Mouse (Mus musculus): Measurements from ENCODE around the gene C1galt1c1.

The C1galt1c1 gene

DNA sequence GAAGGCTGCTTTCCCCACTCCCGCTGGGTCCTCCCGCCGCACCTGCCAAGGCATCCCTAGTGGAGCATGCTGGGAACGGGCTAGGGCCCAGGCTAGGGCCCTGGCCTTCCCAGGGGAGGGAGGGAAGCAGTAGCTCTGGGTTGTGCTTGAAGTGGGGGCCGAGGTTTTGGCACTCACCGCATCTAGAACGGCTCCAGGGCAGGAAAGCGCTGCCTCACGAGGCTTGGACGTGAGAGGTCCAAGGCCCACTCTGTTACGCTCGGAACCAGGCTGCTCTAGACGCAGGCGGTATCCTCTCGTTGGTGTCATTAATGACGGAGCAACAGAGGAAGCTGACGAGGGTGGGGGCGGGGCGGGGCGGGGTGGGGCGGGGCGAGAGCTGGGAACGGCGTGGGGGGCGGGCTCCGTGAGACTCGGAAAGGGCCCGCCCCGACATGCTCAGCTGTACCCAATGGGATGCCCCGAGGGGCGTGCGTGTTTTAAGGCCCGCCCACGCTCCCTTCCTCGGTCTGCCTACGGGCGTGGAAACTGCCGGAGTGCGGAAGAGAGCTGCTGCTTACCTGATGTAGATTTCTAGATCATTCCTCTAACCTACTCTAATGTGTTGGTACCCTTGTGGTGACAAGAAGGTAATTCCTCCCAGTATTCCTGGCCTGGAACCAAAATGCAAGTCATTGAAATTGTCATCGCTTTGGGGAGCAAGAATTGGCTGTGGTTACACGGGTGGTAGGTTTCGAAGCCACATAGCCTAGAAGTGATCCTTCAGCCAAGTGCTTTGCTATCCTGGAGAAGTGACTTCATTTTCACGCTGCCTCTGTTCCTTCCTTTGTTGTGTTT lies at the start of gene C1galt1c1:
TSS of gene C1galt1c1 (minus strand) at position 287 of the 837 bp plus-strand sequence.
- peak; percentile 91 to 94 for DNase-seq

DNA sequence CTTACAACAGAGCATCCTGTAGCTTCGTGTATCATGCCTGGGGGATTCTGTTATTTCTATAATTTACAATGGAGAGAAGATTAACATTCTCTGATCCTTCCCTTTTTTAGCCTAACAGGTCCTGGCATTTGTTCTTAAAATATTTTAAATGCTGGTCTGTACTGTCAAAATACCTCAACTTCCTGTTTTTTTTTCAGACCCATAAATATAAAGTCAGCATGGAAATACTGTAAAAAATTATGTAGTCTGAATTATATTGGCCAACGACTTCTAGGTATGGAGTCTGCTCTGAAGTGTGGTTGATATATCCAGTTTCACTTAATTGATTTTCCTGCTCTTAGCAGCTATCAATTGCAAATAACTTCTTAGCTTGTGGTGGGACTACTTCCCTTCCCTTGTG lies 47.1 kb upstream of the C1galt1c1 start:
- no peak for DNase-seq

DNA sequence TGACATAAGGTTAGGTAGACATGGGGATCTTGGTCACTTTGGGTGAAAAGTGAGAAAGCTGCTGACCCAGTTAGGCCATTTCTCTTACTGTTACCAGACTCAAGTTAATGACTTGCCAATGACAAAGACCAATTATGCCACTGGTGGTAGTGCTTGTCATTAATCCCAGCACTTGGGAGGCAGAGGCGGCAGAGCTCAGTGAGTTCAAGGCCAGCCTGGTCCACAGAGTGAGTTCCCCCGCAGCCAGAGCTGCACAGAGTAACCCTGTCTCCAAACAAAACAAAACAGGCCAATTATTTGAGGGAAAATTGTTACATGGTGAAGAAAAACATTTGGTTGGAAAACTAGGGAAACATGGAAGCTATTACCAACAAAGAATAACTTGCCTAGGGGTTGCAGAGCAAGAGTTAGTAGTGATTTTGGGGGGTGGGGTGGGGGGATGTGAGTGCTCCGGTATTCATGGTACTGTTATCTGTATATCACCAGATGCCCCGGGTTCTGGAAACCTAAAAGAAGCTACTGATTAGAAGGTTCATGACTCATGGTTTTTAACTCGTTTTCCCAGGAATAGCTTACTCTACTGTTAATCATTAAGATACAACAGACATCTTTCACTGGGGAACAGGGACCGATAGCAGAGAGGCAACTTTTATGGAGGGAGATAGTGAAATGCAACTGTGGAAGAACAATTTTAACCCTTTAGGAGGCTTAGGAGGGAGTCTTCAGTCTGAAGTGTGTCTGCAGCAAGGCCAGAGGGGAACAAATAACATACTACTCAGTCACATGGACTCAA lies 34.4 kb upstream of the C1galt1c1 start:
- no peak for DNase-seq

DNA sequence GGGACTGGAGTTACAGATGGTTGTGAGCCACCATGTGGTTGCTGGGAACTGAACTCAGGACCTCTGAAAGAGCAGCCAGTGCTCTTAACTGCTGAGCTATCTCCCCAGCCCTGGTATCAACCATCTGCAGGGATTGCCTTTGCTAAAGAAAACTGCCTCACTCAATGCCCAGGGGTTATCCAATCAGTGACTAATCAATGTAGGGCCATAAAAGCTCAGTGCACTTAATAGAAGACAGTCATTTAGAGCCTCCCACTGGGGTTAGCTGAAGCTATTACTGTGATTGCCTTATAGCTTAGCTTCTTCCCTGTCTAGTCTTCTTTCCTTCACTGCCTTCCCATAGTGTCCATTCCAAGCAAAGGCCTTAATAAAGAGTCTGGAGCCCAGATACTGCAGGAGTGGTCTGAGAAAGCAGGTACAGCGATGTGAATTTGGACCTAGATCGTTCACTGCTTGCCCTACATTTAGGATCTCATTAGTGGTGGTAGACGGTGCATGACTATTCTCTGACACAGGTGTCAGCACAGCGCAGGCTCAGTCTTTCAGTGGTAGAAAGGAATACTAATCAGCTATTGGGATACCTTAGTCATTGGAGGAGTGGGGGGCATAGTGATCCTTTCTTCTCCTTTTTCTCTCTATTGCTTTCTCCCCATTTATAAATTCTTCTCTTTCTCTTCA lies 21.5 kb upstream of the C1galt1c1 start:
- no peak for DNase-seq

DNA sequence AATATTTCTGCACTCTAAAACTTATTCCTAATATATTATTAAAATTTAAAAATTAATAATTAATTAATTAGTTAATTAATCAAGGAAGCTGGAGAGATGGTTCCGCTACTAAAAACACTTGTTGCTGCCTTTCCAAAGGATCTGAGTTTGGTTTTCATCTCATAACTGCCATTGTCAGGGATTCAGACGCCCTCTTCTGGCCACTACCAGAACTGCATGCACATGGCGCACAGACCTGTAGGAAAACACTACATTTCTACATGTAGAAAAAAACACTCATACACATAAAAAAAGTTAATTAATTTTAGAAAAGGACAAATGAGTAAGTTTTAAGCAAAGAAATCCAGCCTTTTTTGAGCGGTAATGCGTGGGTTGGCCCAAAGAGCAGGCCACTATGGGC lies 19.8 kb upstream of the C1galt1c1 start:
- no peak for DNase-seq

DNA sequence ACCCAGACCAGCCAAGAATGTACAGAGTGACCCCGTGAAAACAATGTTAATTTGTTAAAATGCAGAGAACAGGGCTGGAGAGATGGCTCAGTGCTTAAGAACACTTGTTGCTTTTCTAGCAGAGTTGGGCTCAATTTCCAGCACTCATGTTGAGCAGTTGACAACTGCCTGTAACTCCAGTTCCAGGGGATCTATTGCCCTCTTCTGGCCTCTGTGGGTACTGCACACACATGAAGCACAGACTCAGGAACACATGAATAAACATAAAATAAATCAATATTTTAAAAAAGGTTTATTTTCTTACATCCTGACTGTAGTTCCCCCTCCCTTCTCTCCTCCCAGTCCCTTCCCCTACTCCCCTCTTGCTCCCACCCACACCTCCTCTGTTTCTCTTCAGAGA lies 18.3 kb upstream of the C1galt1c1 start:
- no peak for DNase-seq

DNA sequence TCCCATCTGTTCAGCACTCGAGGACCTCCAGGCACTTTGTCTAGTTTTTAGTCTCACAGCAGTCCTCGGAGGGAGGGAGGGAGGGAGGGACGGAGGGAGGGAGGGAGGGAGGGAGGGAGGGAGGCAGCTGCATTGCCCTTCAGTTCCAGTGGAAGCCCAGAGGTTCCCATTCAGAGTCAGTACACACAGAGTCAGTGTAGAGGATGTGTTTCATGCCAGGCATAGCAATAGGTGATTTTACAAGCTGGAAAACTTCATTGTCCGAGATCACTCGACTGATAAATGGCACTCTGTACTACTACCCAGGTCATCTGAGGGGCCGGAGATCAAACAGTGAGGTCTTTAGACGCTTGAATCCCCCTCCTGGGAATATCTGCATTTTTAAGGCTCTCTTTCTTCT lies 16.3 kb upstream of the C1galt1c1 start:
- DNase-seq: no peak

DNA sequence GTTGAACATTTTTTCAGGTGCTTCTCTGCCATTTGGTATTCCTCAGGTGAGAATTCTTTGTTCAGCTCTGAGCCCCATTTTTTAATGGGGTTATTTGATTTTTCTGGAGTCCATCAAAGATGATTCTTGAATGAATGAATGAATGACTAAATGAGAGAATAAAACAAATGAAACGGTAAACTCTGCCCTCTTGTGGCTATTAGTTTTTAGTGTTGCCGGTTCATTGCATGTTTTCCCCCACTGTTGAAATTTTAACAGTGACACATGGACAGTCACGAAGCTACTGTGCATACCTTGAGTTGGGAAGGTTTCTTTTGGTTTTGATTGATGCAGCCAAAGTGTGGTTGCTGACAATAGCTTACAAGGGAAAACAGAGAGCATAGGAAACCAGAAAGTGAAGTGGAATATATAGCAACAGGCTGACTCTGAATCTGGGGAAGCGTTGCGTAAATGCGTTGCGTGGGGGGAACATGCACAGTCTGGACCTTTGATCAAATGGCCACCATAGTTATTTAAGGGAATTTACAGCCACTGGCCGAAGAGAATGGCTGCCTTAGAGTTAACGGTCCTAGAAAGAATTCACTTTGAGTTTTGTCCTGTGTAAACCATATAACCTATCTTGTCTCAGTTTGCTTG lies 15.6 kb upstream of the C1galt1c1 start:
- no peak for DNase-seq

DNA sequence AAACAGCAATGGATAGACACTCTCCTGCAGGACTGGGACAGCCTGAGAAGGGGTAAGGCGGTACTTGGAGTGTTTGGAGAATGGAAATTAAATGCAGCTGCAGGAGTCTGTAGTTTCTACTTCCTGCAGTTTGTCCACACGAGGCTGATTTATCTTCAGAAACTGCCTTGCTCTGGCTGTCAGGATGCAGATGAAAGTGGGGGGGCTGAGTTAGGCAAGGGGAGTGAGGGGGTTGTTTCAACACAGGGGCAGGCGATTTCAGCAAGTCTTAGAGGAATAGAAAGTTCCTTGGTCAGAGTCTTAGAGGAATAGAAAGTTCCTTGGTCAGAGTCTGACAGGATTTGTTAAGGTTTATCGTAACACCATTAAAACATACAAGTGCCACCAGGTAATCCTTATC lies 7.3 kb upstream of the C1galt1c1 start:
- no peak for DNase-seq

DNA sequence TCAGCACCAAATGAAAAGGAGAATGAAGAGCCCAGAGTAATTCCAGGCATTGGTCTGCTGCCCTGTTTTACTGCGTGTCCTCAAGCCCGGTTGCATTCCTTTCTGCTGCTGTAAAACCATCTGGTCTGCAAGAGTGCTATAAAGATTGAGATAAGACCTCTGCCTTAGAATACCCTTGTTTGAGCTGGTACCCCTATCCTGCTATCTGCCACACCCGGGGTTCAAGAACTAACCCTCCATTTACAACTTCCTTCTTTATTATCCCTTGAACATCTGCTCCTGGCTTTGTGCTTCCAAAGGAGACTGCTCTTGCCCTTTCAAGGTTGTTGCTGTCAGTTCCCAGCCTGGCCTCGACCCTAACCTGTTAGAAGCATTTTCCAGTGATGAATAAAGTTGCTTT lies 6.5 kb upstream of the C1galt1c1 start:
- DNase-seq: no peak

DNA sequence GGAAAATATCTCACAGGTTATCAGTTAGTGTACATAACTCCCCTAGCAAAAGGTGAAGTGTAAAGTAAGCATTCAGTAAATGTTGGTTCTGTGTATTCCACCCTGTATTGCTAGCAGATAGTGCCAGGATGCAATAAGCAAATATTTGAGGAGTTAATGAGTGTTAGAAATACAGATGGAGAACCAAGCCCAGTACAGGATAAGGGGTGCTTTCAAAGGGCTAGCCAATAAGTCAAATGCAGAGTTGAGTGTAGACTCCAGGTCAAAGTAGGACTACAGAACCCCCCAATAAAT lies 698 bp upstream of the C1galt1c1 start:
- DNase-seq: no peak

DNA sequence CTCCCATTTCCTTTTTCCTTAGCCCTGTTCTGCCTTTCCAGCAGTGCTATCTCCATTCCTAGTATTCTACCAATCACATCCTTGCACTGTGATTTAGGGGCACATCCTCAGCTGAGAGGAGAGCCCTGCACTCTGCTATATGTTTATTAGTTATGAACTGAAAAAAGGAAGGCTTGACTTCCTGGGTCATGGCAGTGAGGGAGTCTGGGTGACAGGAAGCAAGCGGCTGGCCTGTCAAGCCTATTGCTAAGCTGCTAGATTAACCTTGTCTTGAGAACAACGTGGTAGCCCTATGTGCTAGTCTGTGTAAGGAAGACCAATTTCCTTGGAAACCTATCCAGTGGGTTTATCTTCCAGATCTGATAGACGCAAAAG lies 33.9 kb downstream of the C1galt1c1 start:
- peak; percentile 23 to 24 for DNase-seq

DNA sequence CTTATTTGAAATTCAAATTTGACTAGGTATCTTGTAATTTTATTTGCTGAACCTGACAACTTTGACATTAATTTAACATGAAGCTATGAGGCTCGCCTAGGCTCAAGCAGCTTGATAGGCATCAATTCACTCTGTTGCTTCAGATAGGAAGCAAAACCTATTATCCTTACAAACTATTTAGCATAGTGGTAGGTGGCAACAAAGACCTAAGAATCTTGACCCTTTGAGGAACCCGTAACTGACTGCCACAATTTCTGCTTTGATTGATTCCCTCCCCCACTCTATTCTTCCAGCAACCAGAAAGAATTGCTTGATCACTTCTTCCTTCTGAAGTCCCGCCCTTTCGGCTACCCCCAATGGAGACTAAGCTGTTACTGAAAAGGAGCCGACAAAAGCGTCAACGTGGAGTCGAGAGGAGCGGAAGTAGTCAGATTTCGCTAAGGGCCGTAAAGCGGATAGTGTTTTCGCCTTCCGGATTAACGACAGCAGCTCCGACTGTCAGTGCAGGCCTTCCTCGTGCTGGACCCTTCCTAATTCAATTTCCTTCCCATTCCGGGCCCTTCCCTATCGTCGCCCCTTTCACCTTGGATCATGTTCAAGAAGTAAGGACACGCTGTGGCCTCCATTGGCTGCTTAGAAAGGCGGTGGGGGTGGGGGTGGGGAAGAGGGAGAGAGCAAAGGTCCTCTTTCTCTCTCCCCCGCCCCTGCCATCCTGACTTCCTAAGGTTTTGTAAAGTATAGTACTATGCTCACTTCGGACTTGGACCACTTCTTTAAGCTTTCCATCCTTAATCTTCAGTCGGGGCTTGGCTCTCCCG lies 34.5 kb downstream of the C1galt1c1 start, which contains the start of gene Mcts1:
TSS of gene Mcts1 (plus strand) at position 402 of the 818 bp plus-strand sequence.
- peak; percentile 74 to 82 for DNase-seq

DNA sequence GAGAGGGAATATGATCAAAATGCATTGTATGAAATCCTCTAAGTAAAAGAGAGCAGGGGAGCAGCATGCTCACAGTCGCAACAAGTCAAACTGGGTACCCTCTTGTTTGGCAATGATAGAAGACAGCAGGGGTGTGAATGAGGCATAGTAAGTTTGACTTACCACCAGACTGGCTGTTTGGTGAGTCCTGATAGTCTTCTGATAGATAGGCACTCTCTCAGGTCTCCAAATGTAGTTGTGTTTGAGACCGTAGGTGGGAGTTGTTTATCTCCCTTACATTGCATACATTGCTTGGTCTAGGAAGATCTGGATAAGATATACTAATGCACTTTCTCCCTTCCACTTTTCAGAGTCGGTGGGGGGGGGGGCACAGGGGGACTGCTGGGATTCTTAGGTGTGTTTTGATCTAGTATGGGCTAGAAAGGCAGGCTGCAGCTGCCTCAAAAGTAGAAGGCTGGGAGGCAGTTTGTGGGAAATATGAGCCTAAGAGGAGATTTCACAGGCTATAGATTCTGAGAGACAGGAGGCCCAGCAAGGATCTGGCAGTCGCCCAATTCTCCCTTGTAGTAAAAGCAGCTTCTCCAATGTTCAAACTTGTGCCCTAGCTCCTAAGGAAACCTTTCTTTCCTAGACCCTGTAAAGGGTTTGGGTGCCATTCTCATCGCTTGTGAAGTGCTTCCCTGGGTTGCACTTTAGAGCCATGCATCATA lies 41.6 kb downstream of the C1galt1c1 start:
- DNase-seq: no peak

DNA sequence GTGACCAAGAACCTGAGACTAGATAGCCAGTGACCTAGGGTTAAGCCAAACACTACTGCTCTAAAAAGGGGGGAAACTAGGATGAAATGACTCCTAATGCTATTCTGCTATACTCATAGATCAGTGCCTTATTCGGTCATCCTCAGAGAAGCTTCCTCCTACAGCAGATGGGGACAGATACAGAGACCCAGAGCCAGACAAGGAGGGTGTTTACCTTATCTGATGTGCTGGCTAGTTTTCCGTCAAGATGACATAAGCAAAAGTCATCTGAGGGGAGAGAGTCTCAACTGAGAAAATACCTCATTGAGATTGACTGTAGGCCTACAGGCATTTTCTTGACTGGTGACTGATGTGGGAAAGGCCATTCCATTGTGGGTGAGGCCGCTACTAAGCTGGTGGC lies 43.1 kb downstream of the C1galt1c1 start:
- DNase-seq: no peak

DNA sequence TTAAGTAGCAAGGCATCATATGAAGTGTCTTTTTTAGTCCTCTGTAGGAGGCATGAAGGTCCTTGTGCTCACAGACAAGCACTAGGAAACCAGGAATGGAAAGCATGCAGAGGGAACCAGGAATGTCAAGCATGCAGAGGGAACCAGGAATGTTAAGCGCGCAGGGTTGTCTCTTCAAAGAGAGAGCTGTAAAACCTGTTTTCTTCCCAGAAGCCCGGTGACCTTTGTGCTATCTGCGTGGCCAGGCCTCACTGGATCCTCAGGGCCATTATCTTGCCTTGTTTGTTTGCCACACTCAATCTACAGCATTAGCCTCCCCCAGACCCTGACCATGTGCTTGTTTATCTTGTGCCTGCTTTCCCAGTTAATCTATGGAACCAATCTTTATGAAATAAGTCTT lies 45.1 kb downstream of the C1galt1c1 start:
- DNase-seq: peak in 1 of 2 experiments; percentile 23

DNA sequence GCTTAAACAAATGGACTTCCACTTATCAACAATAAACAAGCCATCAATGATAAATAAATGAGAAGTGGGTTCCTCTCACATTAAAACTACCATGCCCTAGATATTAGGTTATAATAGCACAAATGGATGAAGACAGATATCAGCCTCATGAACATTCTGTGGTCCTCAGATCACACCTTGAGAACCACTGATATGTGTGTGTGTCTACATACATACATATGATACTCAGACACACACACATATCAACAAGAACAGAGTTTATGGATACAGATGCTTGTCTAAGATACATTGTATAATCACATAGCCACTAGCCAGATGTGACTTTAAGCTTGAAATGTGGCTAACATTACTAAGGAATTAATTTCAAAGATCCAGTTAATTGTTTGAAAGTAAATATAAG lies 51.6 kb downstream of the C1galt1c1 start:
- DNase-seq: no peak

DNA sequence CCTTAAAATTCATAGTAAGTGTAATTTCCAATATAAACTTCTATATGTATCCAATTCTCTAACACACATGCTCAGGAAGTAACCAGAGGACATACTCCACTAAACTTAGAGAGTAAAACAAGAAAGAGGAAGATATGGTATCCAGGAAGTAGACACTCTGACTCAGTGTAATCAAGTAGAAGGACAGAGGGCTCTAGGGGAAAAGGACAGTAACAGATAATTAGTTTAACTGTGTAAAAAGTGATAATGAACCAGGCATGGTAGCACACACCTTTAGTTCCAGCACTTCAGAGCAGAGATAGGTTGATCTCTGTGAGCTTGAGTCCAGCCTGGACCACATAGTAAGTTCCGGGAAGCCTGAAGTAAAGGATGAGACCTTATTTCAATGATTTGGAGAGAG lies 53.7 kb downstream of the C1galt1c1 start:
- no peak for DNase-seq
